Comparison of ENCODE assay signal across 28 mouse cellular contexts in the genomic region with DNA sequence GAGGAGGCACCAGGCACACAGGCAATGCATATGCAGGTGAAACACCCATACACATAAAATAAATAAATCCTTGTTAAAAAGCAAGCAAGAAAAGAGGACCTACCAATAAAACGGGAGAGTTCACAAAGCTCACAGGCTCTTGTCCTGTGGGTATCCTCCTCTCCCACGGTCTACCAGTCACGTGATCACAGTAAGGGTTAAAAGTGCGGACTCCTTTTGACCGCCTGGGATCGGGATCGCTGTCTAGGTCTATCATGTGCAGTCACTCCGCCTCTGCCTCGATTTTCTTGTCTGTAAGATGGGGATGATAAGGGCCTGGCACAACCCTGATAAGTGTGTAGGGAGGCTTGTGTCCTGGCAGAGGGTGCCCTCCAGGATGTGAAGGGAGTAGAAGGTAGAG. TPM values are rescaled to one million over a fixed set of nuclear protein-coding genes. Genes with fewer than 3 reads are reported as not detected.
DNase-seq lines count a peak whose midpoint lies in the region; ATAC-seq and TF ChIP-seq lines count a peak whose summit lies in the region.
"Had no signal": no experiment of that assay in that cellular context is flagged by ENCODE, and none has a peak within 500 bp of the region (broad histone marks: within the 10 kb centered on the region; RNA-seq: fewer than 3 reads in every experiment).

No protein-coding gene starts in this region.

- no peaks in the 10 kb centered on the region for H3K9me3 ChIP-seq in MEL (replicated peaks; ENCODE audit: insufficient read depth, low read length)
- H3K9me3 ChIP-seq in limb, embryonic 10.5 days (replicated peaks) = no peaks in the 10 kb centered on the region
- H3K9me3 ChIP-seq in hindbrain, postnatal 0 days (ENCODE audit: low read length) = no peaks in the 10 kb centered on the region
- H3K9me3 ChIP-seq: embryonic facial prominence, embryonic 12.5 days; embryonic facial prominence, embryonic 15.5 days; heart, embryonic 13.5 days; hindbrain, embryonic 10.5 days; hindbrain, embryonic 13.5 days had no signal

- no peak for TF ChIP-seq RAD21 in MEL (IDR thresholded peaks at IDR 0.05; ENCODE audit: low read depth, low read length)

- H3K4me3 ChIP-seq in C2C12 (ENCODE audit: insufficient read depth, poor library complexity, severe bottlenecking) = no peak overlapping the region
- H3K4me3 ChIP-seq in MEL (ENCODE audit: control insufficient read depth in 1 of 2, insufficient read depth in 1 of 2, low read depth in 2 of 2, low read length in 2 of 2) = no peak overlapping the region
- H3K4me3 ChIP-seq in limb, embryonic 10.5 days = no peak overlapping the region
- no peak overlapping the region for H3K4me3 ChIP-seq in hindbrain, postnatal 0 days (ENCODE audit: low read length)
- H3K4me3 ChIP-seq: embryonic facial prominence, embryonic 12.5 days; embryonic facial prominence, embryonic 15.5 days; heart, embryonic 13.5 days; hindbrain, embryonic 10.5 days; hindbrain, embryonic 13.5 days had no signal

- H3K4me1 ChIP-seq in MEL (ENCODE audit: control insufficient read depth in 1 of 2, insufficient read depth in 2 of 2, low read length in 2 of 2) = peaks cover 0 to 6% of the 10 kb centered on the region in 2 experiments; a peak in 2 of 4 replicates
- peaks cover 66% of the 10 kb centered on the region for H3K4me1 ChIP-seq in limb, embryonic 10.5 days
- H3K4me1 ChIP-seq in hindbrain, postnatal 0 days (ENCODE audit: insufficient read depth, low read length) = 0 out of 2 replicates have a peak, but pooled peaks cover 5% of the 10 kb centered on the region

- intact Hi-C loops in heart, postnatal 10 days (cut with DNase I) = no loop called here

- 81% methylated on average over 9 of the region's 9 CpGs for WGBS in limb, embryonic 10.5 days
- 82% methylated on average over 9 of the region's 9 CpGs for WGBS in hindbrain, postnatal 0 days

- no peaks in the 10 kb centered on the region for H3K36me3 ChIP-seq in C2C12 (ENCODE audit: control insufficient read depth, insufficient read depth)
- 0 out of 4 replicates have a peak, but pooled peaks cover 0 to 2% of the 10 kb centered on the region in 2 experiments for H3K36me3 ChIP-seq in MEL (ENCODE audit: control insufficient read depth in 1 of 2, insufficient read depth in 2 of 2, low read length in 2 of 2)
- H3K36me3 ChIP-seq in limb, embryonic 10.5 days = no peaks in the 10 kb centered on the region
- no peaks in the 10 kb centered on the region for H3K36me3 ChIP-seq in hindbrain, postnatal 0 days (ENCODE audit: insufficient read depth, low read length)
- H3K36me3 ChIP-seq: embryonic facial prominence, embryonic 12.5 days; embryonic facial prominence, embryonic 15.5 days; heart, embryonic 13.5 days; hindbrain, embryonic 10.5 days; hindbrain, embryonic 13.5 days had no signal

- TF ChIP-seq EP300 in MEL (IDR thresholded peaks at IDR 0.05; ENCODE audit: low read depth in 1 of 2, low read length in 2 of 2) = no peak

- H3K27ac ChIP-seq in MEL (ENCODE audit: control insufficient read depth, low read depth, low read length) = no peak overlapping the region
- peak overlapping the region; percentile 25; the same call in 1 of the 2 replicates for H3K27ac ChIP-seq in limb, embryonic 10.5 days
- H3K27ac ChIP-seq in hindbrain, postnatal 0 days = no peak overlapping the region
- H3K27ac ChIP-seq: embryonic facial prominence, embryonic 12.5 days; embryonic facial prominence, embryonic 15.5 days; heart, embryonic 13.5 days; hindbrain, embryonic 10.5 days; hindbrain, embryonic 13.5 days had no signal

- TF ChIP-seq POLR2A in MEL (IDR thresholded peaks at IDR 0.05; ENCODE audit: control insufficient read depth in 1 of 2, insufficient read depth in 1 of 2, low read depth in 1 of 2, low read length in 2 of 2, poor library complexity in 1 of 2) = no peak

- no peak for TF ChIP-seq CTCF in C2C12 (IDR thresholded peaks at IDR 0.05; ENCODE audit: control insufficient read depth, insufficient read depth, insufficient read length)
- TF ChIP-seq CTCF in MEL (IDR thresholded peaks at IDR 0.05 in 2 of 3, conservative IDR thresholded peaks at IDR 0.05 in 1 of 3; ENCODE audit: control insufficient read depth in 1 of 3, insufficient read depth in 1 of 3, low read depth in 2 of 3, low read length in 3 of 3, poor library complexity in 1 of 3, severe bottlenecking in 1 of 3) = no peak
- TF ChIP-seq CTCF in hindbrain, postnatal 0 days (IDR thresholded peaks at IDR 0.05; ENCODE audit: low read depth) = no peak

- H3K27me3 ChIP-seq in C2C12 (ENCODE audit: control insufficient read depth, insufficient read depth, insufficient read length) = peaks cover 9% of the 10 kb centered on the region
- no peaks in the 10 kb centered on the region for H3K27me3 ChIP-seq in MEL (ENCODE audit: control insufficient read depth in 1 of 2, insufficient read depth in 2 of 2, low read length in 2 of 2)
- H3K27me3 ChIP-seq in limb, embryonic 10.5 days (ENCODE audit: low read depth, poor library complexity, severe bottlenecking) = peaks cover 11% of the 10 kb centered on the region; the same call in 1 of the 2 replicates
- no peaks in the 10 kb centered on the region for H3K27me3 ChIP-seq in hindbrain, postnatal 0 days (ENCODE audit: insufficient read depth, low read length)
- H3K27me3 ChIP-seq: embryonic facial prominence, embryonic 12.5 days; embryonic facial prominence, embryonic 15.5 days; heart, embryonic 13.5 days; Patski had no signal

- H3K79me2 ChIP-seq in C2C12 (ENCODE audit: control insufficient read depth, insufficient read depth) (no peaks in the 10 kb centered on the region), MEL (ENCODE audit: control insufficient read depth, insufficient read depth, low read length, poor library complexity) (no peaks in the 10 kb centered on the region)

- ATAC-seq in hindbrain, postnatal 0 days = no peak
- ATAC-seq: CD4-positive, CD25-positive, alpha-beta regulatory T cell, adult 4 months; forebrain, embryonic 14.5 days; forebrain, postnatal 0 days; hindbrain, embryonic 16.5 days; inflammation-experienced regulatory T-cells, adult 6 months; intestine, embryonic 16.5 days; Patski had no signal

- peak; percentile 87 for DNase-seq in heart, adult 11 months
- no peak for DNase-seq in heart, postnatal 10 days
- DNase-seq in MEL (ENCODE audit: low read depth, low spot score) = no peak
- DNase-seq in limb, embryonic 10.5 days (ENCODE audit: low spot score) = no peak
- DNase-seq in hindbrain, postnatal 0 days (ENCODE audit: low spot score) = no peak
- no peak for DNase-seq in right cerebral cortex, postnatal 36 days (ENCODE audit: low spot score in 2 of 2)
- DNase-seq: adrenal gland, adult 2 months; cerebellum, adult 11 months; cerebellum, adult 2 months; cerebellum, adult 9-11 months; embryo, embryonic 11 days; forebrain, postnatal 0 days; gastrocnemius, postnatal 10 days; heart, adult 18-20 months; heart, postnatal 36 days; kidney, adult 18-20 months had no signal

- H3K79me3 ChIP-seq in C2C12 (ENCODE audit: low read depth) = no peaks in the 10 kb centered on the region

- H3K4me2 ChIP-seq in hindbrain, postnatal 0 days (ENCODE audit: low read depth, low read length) = no peak overlapping the region
- H3K4me2 ChIP-seq: embryonic facial prominence, embryonic 12.5 days; embryonic facial prominence, embryonic 15.5 days; heart, embryonic 13.5 days; hindbrain, embryonic 13.5 days had no signal

- no peak overlapping the region for H3K9ac ChIP-seq in MEL (ENCODE audit: control insufficient read depth, low read depth, low read length, poor library complexity, severe bottlenecking)
- no peak overlapping the region for H3K9ac ChIP-seq in hindbrain, postnatal 0 days (replicated peaks; ENCODE audit: low read length)
- H3K9ac ChIP-seq: embryonic facial prominence, embryonic 12.5 days; embryonic facial prominence, embryonic 15.5 days; forebrain, postnatal 0 days; heart, embryonic 13.5 days; hindbrain, embryonic 13.5 days had no signal

- H3ac ChIP-seq in C2C12 (ENCODE audit: control insufficient read depth, insufficient read length, low read depth) = no peak overlapping the region

TF ChIP-seq in C2C12, 6 proteins besides CTCF, POLR2A, EP300 and RAD21:
- TF ChIP-seq USF1 (IDR thresholded peaks at IDR 0.05; ENCODE audit: low read depth) = peak; percentile 34
- TF ChIP-seq FOSL1 (IDR thresholded peaks at IDR 0.05; ENCODE audit: insufficient read depth, low read length, poor library complexity, severe bottlenecking) = no peak

TF ChIP-seq in MEL, 35 proteins besides CTCF, POLR2A, EP300 and RAD21:
- TF ChIP-seq USF2 (IDR thresholded peaks at IDR 0.05; ENCODE audit: borderline replicate concordance in 1 of 2, insufficient read depth in 1 of 2, low read depth in 1 of 2, low read length in 2 of 2) (no peak), USF1 (IDR thresholded peaks at IDR 0.05; ENCODE audit: low read depth, low read length) (peak; percentile 61; the same call in 1 of the 2 replicates), NELFE (IDR thresholded peaks at IDR 0.05; ENCODE audit: low read depth, low read length) (no peak), NRF1 (IDR thresholded peaks at IDR 0.05; ENCODE audit: insufficient read depth, low read depth, low read length, poor library complexity, severe bottlenecking) (no peak), MYB (IDR thresholded peaks at IDR 0.05; ENCODE audit: low read depth, low read length) (no peak), MXI1 (IDR thresholded peaks at IDR 0.05; ENCODE audit: low read depth, low read length) (no peak), TBP (IDR thresholded peaks at IDR 0.05; ENCODE audit: low read depth, low read length) (no peak)
TF ChIP-seq in MEL: peak in this region for 1.

RNA-seq across cellular contexts. Expression of a gene that starts 37.1 kb away (rescaled TPM):
- total RNA-seq in heart, postnatal 10 days (2021) = 1 to 10 TPM; 6.4 to 8.2 TPM
- 0.68 TPM for polyA plus RNA-seq in C2C12 (2012; fragmentation: generic; extraction: Trizol)
- total RNA-seq in MEL (2012; rRNA removed) = not detected in 2 replicates
- polyA plus RNA-seq in MEL (2012; ENCODE audit: insufficient read depth in 1 of 2, insufficient read length in 2 of 2, low read depth in 1 of 2, low replicate concordance in 2 of 2, missing spikeins in 1 of 2) = not detected
- polyA plus RNA-seq in limb, embryonic 10.5 days (2016; fragmentation: Nextera tagmentation; extraction: Ambion mirVana) = 18.9 and 21.6 TPM in 2 replicates
- 14.7 and 38.7 TPM in 2 replicates for total RNA-seq in hindbrain, postnatal 0 days (2014; rRNA removed)
- 2.6 TPM in 2 replicates for polyA plus RNA-seq in hindbrain, postnatal 0 days (2015; fragmentation: Nextera tagmentation; extraction: Ambion mirVana)
- polyA plus RNA-seq: CD4-positive, CD25-positive, alpha-beta regulatory T cell, adult 4 months; inflammation-experienced regulatory T-cells, adult 6 months; Patski had no signal
